Mouse (Mus musculus) Patski (cell line): Measurements from ENCODE around the gene Dbndd1. TPM values are rescaled to one million over a fixed set of nuclear protein-coding genes. Genes with fewer than 3 reads are reported as not detected.
"Not testable (repeated sequence)": the region's sequence is repeated elsewhere in the genome, so short reads cannot be mapped to it uniquely, and the experiment has no call there.

Experiments used
- ATAC-seq: fragments of 100-300 bp; one replicate; pipeline ENCODE4 v1.8.0; 2021
- CTCF ChIA-PET: fragments of 350-600 bp; sonication (Branson Sonifier 250); formaldehyde crosslinking; loops from one replicate; lab custom pipeline; 2022; ENCODE audit warnings: inconsistent platforms; lab: Charles Lee
- POLR2A ChIA-PET: fragments of 350-600 bp; sonication (Branson Sonifier 250); formaldehyde crosslinking; loops from one replicate; lab custom pipeline; 2022; ENCODE audit warnings: antibody characterized with exemption, inconsistent platforms; lab: Charles Lee
- DNase-seq: peaks from one replicate; pipeline ENCODE4 v3.0.0-alpha.2; 2011; ENCODE audit warnings: low read depth, low spot score
- H3K27me3 ChIP-seq: fragments of 371-371 bp; one replicate; pipeline ENCODE4 v1.5.1; 2021
- CTCF ChIP-seq: fragments of 100-300 bp; IDR thresholded peaks from one replicate; pipeline ENCODE4 v1.5.1; 2021
- in situ Hi-C: fragments of 300-500 bp; cut with MboI; formaldehyde crosslinking; loops from 3 replicates; pipeline ENCODE4 v1.11.1; 2018; ENCODE audit warnings: low pct_unique_long_range_greater_than_20kb, mixed read lengths
- polyA plus RNA-seq: library from polyadenylated mRNA; unstranded; gene quantifications from one replicate; pipeline ENCODE4 v1.2.3, GENCODE M21; 2021

The Dbndd1 gene
- polyA plus RNA-seq, 1 experiment from 2014 or later, result 12.1 TPM

- POLR2A ChIA-PET, result interaction anchor here (1.2 kb wide), 1 partner anchor 16 kb away, joined by 3 read pairs; the partner anchor contains the start of gene Dbndd1
Observed at GRCm38 (mm10) chr8:123498963-123499362, 16.3 kb downstream of the Dbndd1 start.

GRCm38 (mm10) chr8:123497699-123498098 is 17.6 kb downstream of the Dbndd1 start:
- CTCF ChIA-PET, result interaction anchor here (1.7 kb wide), 1 partner anchor 15 kb away, joined by 6 read pairs; no protein-coding TSS in a partner anchor
- no peak for TF ChIP-seq CTCF
- no peak for ATAC-seq

More at GRCm38 (mm10) chr8:123498963-123499362, 16.3 kb downstream of the Dbndd1 start:
- TF ChIP-seq CTCF, result no peak
- in situ Hi-C loops, result no loop called here
- CTCF ChIA-PET, result interaction anchor here (1.1 kb wide), 2 partner anchors 12 to 17 kb away, joined by 3 to 6 read pairs; no protein-coding TSS in a partner anchor
- no peaks in the 10 kb centered on the region for H3K27me3 ChIP-seq
- ATAC-seq (no peak), DNase-seq (no peak)

GRCm38 (mm10) chr8:123492898-123493297 is 22.4 kb downstream of the Dbndd1 start:
- CTCF ChIA-PET, result no interaction called here
- DNase-seq (no peak), ATAC-seq (no peak)
- TF ChIP-seq CTCF, result no peak
- POLR2A ChIA-PET, result no interaction called here
- no peaks in the 10 kb centered on the region for H3K27me3 ChIP-seq
- in situ Hi-C loops, result no loop called here

More at GRCm38 (mm10) chr8:123497699-123498098, 17.6 kb downstream of the Dbndd1 start:
- POLR2A ChIA-PET, result no interaction called here
- in situ Hi-C loops, result no loop called here
- DNase-seq, result no peak
- no peaks in the 10 kb centered on the region for H3K27me3 ChIP-seq

GRCm38 (mm10) chr8:123491280-123492075 is 23.8 kb downstream of the Dbndd1 start:
- ChIA-PET POLR2A (interaction anchor here (1.2 kb wide), 1 partner anchor 12 kb away, joined by 3 read pairs; no protein-coding TSS in a partner anchor), CTCF (no interaction called here)
- in situ Hi-C loops, result no loop called here
- ATAC-seq (peak; percentile 26), DNase-seq (no peak)
- TF ChIP-seq CTCF, result no peak
- no peaks in the 10 kb centered on the region for H3K27me3 ChIP-seq

GRCm38 (mm10) chr8:123482627-123483026 is 32.6 kb downstream of the Dbndd1 start:
- DNase-seq (no peak), ATAC-seq (no peak)
- in situ Hi-C loops, result no loop called here
- ChIA-PET CTCF (interaction anchor here (0.9 to 1.7 kb wide), 11 partner anchors 13 to 40 kb away, joined by 3 to 7 read pairs (median 3); partner anchors contain the start of gene Dbndd1), POLR2A (interaction anchor here (0.8 kb wide), 1 partner anchor 24 kb away, joined by 3 read pairs; no protein-coding TSS in a partner anchor)
- TF ChIP-seq CTCF, result peak; percentile 78
- H3K27me3 ChIP-seq, result no peaks in the 10 kb centered on the region

GRCm38 (mm10) chr8:123478456-123479218 is 36.6 kb downstream of the Dbndd1 start:
- in situ Hi-C loops, result no loop called here
- ATAC-seq (no peak), DNase-seq (no peak)
- no peak for TF ChIP-seq CTCF
- H3K27me3 ChIP-seq, result no peaks in the 10 kb centered on the region
- ChIA-PET POLR2A (interaction anchor here (1.0 to 2.4 kb wide), 2 partner anchors 13 to 37 kb away, joined by 3 to 9 read pairs; partner anchors contain the start of gene Dbndd1), CTCF (no interaction called here)

GRCm38 (mm10) chr8:123477737-123478258 is 37.5 kb downstream of the Dbndd1 start, which contains the start of gene Afg3l1:
Gene Afg3l1, plus strand, starts transcription at chr8:123477903.
- TF ChIP-seq CTCF, result no peak
- peak; percentile 70 for ATAC-seq
- ChIA-PET CTCF (no interaction called here), POLR2A (interaction anchor here (1.6 to 2.4 kb wide), 2 partner anchors 13 to 38 kb away, joined by 4 to 9 read pairs; partner anchors contain the start of gene Dbndd1)
- in situ Hi-C loops, result no loop called here
- DNase-seq, result peak; percentile 38
- no peaks in the 10 kb centered on the region for H3K27me3 ChIP-seq

- no peak for TF ChIP-seq CTCF
- H3K27me3 ChIP-seq, result no peaks in the 10 kb centered on the region
- DNase-seq (no peak), ATAC-seq (no peak)
- POLR2A ChIA-PET, result interaction anchor here (1.6 to 2.4 kb wide), 2 partner anchors 12 to 39 kb away, joined by 4 to 9 read pairs; partner anchors contain the start of gene Dbndd1
- in situ Hi-C loops, result no loop called here
- CTCF ChIA-PET, result no interaction called here
Observed at GRCm38 (mm10) chr8:123476911-123477736, 38.1 kb downstream of the Dbndd1 start.

GRCm38 (mm10) chr8:123474549-123474948 is 40.7 kb downstream of the Dbndd1 start:
- DNase-seq, ATAC-seq, in situ Hi-C loops, H3K27me3 ChIP-seq, CTCF ChIA-PET: not testable (repeated sequence)
- POLR2A ChIA-PET, result interaction anchor here (1.1 kb wide), 1 partner anchor 31 kb away, joined by 3 read pairs; no protein-coding TSS in a partner anchor

- in situ Hi-C loops, ATAC-seq, DNase-seq, H3K27me3 ChIP-seq, POLR2A ChIA-PET, CTCF ChIA-PET: not testable (repeated sequence)
Observed at GRCm38 (mm10) chr8:123472991-123473390, 42.3 kb downstream of the Dbndd1 start.
